Mouse (Mus musculus) urinary bladder, postnatal 4 days (tissue): Measurements from ENCODE around the gene Lats1.

Source experiments
- DNase-seq, 2 experiments: peaks; one replicate each; pipeline ENCODE4 v3.0.0; 2021 to 2022; ENCODE audit warnings: low spot score in 2 of 2

Lats1 gene

DNA sequence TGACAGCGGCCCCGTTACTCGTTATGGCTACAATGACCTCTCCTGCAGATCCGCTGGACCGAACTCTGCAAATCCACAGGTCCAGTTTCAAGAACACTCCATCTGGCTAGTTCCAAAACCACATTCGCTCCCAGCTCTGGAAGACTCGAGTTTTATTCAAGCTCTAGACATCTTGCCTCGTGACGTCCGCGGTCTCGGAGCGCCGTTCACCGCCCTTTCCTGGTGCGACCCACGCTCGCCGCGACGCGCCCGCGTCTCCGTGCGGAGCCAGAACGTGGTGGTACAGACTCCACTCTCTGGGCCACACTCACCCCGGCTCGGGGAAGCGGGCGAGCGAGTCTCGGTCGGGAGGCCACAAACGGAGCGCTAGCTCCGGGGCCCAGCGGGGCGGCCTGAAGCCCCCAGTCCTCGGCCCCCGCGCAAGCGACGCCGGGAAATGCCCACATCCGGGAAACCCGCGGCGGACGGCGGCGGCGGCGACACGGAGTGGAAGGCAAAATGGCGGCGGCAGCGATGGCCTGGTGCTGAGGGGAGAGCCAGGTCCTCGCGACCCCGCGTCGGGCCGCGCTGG lies at the start of gene Lats1, which contains the start of gene Pcmt1:
TSS of gene Lats1 (plus strand) at position 484 of the 571 bp plus-strand sequence.
TSS of gene Pcmt1 (minus strand) at position 406 of the 571 bp plus-strand sequence.
- DNase-seq = peak; percentile 80 to 90

DNA sequence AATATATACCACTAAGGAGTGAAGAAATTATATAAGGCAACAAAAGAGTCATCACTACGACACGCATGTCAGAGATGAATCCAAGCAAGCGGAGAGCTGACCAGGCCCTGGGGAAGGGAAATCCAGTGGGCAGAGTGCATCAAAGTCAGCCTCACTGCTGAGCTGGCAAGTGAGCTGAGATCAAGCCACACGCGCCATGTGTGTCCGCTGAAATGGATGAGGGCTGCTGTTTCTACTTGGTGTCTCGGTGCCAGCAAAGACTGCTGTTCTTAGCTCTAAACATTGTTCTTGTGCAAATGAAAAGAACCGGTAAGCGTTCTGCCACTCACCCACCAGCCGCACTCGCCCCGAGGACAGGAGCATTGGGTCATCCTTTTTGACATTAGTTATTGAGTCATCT lies 40.6 kb upstream of the Lats1 start:
- no peak for DNase-seq

DNA sequence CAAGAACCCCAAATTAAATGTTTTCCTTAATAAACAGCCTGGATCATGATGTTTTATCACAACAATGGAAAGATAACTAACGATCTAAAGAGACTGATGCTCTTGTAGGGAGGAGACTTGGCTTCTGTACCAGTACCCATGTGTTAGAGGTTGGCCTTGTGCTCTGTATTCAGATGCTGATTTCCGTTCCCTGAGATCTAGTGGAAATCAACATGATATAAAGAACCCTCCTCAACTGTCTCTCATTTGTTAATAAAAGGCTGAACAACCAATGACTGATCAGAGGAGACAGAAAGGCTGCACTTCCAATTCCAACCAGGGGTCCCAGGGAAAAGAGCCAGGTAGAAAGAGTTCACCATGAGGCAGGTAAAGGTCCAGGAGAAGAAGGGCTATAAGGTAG lies 35.1 kb upstream of the Lats1 start:
- DNase-seq = no peak

DNA sequence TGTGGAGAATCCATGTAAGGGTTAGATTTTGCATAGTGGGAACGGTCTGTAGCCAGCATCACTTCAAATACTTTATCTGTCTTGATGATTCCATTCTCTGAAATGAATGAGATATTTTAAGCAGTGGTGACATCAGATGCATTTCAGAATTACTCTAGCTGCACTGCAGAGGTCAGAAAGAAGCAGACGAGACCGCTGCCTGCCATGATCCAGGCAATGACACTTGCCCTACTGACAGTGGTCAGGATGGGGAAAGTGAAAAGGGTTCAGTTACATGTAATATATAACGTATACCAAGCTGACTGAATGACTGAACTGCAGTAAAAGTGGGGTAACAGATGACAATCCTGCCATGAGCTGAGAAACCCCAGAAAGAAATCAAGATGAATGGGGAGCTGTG lies 32.0 kb upstream of the Lats1 start:
- no peak for DNase-seq

DNA sequence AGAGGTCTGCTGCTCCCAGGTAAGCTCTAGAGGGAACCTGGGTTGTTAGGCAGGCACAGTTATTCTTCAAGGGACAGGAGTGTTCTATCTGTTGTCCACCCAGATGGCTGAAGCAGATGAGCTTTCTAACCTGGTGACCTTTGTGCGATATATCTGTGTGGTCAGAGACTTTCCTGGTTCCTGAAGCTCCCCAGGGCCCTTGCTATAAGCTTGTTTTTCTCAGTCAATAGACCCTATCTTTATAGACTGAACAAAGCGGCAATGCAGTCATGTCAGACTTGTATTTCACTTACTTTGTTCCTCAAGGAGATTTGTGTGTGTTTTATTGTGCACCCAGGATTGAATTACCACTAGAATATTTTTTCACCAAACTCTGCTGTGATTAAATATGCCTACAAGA lies 30.0 kb upstream of the Lats1 start:
- no peak for DNase-seq

DNA sequence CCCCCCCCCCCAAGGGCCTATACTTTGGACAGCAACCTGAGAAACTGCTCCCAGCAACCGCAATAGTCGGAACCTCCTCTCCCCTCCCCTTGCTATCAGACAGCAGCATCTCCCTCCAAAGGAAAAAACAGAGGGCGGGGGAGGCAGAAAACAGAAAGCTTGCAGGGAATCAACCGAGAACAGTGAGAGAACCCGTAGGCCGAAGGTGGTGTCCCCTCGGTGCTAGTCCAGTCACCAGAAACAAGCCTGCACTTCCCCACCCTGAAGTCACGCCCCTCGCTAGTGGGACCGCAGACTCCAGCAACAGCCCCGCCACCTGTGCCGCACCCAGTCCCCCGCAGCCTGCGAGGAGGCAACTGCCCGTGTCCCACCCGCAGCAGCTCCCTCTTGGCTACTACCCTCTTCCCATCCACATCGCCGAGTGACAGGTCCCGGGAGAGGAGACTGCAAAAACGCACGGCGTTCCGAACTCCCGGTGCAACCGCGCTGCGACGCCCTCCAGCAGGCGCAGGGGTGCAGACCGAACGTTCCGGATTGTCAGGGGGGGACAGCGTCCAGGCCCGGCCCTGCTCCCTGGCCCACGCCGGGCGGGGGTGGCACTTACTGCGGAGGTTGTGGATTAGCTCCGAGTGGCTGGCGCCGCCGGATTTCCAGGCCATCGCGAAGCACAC lies 18.4 kb upstream of the Lats1 start:
- no peak for DNase-seq

DNA sequence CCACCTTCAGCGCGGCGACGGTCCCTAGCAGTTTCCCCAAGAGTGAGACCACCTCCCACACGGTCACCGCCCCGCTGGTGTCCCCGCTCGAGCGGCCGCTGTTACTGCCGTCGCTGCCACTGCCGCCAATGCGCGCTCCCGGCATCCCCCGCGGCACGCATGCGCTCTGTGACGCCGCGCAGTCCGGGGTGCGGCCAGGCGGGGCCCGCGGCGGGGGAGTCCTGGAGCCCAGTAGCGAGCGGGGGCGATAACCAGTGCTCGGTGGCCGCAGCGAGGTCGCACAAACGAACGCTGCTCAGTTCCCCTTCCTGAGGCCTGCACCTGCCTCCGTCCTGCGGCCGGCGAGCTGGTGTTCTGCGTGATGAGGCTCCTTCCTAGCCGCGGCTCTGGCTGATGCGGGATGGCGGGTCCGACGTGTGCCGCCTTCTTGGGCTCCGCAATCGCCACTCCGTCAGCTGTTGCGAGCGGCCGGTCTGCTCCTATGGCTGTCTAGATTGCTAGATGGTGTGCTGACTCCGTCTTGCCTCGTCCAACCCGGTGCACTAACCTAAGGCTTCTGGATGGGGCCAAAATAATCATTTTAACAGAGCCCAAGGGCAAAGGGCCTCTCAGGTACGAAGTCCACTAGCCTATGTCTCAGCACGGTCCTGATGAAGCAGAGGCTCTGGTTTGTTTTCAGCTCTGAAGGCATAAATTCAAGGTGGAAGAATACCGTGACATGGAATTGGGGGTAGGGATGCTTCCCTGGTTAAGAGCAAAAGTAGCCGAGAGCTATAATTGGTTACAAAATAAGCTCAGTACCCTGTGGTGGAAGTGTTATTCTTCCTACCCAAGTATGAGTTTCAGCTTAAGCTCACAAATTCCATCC lies 17.6 kb upstream of the Lats1 start:
- DNase-seq = peak; percentile 90 to 91

DNA sequence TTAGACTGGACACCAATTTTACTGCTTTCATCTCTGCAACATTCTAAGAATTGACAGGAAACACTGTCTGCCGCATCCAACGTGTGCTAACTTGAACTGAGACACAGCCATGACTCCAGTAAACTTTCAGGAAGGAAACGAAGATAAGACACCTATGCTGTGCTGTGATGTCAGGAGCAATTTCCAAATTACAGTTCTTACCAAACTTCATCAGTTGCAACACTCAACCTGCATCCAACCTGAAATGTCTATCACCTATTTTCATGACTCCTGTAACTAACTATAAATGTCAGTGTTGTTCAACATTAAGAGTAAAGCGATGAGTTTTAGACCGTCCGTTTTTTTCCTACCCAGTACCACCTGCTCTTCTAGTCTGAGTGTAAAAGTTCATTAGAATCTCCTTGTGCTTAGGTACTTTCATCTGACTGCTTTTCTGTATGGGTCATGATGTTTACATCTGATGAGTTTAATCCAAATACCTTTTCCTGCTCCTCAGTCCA lies 16.9 kb upstream of the Lats1 start:
- DNase-seq = no peak

DNA sequence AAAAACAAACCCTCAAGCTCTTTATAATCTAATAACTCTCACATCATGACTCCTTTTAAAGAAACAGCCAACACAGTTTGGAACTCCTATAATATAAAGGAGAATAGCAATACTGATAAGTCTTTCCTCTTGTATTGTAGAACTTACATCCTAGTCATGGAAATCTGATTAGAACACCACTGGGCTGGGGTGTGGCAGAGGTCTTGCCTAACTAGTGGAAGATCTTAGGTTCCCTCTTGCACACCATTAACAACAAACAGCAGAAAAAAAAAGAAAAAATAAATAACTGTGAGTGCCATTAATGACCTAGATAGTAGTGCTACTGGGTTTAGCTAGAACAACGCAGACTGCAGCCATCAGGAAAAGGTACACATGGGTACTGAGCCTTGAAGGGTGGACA lies 16.1 kb upstream of the Lats1 start:
- DNase-seq = no peak

DNA sequence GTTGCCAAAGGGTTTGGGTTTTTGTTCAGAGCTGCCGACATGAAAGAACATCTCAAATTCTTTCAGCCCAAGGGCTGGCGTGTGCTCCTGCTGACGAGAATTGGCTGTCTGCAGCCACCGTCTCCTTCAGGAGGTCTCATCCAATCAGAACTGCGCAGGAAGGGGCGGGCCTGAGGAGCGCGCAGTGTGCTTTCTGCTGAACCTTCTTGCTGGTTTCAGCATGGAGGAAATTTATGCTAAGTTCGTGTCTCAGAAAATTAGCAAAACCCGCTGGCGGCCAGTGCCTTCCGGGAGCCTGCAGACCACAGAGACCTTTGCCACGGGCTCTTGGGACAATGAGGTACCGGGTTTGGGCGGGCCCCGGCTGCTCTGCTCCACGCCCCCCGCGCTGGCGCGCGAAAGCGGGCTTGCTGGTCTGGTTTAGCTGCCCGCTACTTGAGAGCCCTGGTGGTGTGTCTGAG lies 13.6 kb upstream of the Lats1 start, which contains the start of gene Nup43:
TSS of gene Nup43 (plus strand) at position 162 of the 461 bp plus-strand sequence.
- DNase-seq = peak; percentile 83 to 90

DNA sequence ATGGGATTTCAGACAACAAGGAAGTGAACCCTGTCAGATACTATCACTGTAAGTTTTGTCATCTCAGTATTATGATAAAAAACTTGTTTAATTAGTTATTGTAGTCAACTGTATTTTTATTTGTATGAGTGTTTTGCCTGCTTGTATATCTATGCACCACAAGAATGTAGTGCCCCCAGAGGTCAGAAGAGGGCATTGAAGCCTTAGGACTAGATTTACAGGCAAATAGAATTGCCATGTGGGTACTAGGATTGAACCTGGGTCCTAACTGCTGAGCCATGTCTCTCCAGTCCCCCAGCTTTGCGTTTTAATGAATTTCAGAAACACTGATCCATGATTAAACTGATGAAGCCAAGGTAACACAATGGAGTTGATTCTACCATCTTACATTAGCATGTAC lies 7.3 kb upstream of the Lats1 start:
- no peak for DNase-seq

DNA sequence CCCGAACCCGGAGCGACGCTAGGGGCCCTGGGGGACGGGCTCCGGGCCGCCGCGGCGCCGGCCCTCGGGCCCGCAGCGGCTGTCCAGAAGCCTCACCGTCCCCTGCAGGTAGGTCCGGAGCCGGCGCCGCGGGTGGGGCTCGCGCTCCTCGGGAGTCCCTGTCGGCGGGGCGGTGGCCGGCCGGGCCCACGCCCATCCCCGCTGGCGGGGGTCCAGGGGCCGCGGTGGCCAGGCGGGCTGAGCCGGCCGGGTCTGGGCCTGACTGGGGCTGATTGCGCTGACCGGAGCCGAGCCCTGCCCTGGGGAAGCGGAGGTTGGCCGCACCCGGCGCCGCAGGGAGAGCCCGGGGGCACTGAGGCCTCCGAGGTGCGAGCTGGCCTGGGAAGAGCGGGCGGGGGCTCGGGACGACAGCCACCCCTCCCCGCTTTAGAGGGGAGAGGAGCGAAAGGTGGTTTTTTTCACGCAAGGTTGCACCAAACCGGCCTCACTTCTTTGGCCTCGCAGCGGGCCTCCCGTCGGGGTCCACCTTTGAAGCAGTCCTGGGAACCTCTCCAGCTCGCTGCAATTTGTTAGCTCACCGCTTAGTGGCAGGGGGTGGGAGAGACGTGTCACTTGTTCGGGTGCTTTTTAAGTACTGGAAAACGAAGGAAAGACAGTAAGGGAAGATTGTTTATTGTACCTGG lies 470 bp downstream of the Lats1 start:
- DNase-seq = peak; percentile 80

DNA sequence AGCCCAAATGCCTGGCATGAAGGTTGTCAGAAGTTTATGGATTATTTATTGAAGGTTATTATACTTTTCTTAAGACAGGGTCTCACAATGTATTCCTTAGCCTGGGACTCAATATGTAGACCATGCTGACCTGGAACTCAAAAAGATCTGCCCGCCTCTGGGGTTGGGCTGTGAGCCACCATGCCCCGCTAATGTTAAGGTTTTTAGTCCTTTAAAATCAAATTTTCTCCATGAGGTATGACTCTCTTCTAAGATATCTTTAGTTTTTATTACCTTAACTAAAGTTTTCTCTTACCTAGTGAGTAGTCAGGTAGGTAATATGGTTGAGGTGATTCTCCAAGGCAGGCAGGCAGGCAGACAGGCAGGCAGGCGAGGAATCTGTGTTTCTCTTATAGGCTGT lies 1.2 kb downstream of the Lats1 start:
- no peak for DNase-seq

DNA sequence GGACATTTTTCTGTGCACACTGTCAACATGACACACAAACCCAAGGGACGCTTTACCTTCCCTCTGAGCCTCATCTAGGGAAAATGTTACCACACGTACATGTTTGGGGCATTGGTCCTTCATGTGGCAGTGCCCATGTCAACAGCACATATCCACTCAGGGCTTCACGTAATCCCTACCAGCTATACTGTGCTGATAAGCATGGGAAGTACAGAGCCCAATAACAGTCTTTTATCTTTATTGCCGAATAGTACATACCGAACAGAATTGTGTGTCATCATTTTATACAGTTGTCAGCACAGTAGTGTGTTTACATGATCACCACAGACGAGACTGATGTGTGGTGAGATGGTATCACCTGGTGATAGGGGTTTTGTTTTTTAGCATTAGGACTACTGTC lies 5.9 kb downstream of the Lats1 start:
- no peak for DNase-seq

DNA sequence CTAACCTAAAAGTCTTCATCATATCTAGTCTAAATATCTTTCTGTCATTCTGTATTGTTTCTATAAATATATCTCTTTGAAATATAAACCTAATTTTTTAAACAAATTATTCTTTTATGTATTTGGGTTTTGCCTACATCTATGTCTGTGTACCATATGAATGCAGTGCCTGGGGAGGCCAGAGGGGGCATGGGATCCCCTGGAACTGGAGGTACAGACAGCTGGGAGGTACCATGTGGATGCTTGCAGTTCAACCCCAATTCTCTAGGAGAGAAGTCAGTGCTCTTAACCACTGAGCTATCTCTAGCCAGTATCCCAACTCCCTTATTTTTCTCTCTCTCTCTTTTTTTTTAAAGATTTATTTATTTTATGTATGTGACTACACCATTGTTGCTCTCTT lies 14.3 kb downstream of the Lats1 start:
- DNase-seq = no peak

DNA sequence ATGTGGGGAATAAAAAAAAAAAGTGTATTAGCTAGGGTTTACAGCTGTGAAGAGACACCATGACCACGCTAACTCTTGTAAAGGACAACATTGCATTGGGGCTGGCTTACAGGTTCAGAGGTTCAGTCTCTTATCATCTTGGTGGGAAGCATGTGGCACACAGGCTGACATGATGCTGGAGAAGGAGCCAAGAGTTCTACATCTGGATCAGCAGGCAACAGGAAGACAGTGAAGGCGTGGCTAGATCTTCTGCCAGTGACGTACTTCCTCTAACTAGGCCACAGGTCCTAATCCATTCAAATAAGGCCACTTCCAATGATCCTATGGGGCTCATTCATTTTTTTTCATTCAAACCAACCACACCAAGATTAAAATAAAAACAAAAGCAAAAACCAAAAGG lies 19.1 kb downstream of the Lats1 start:
- no peak for DNase-seq

DNA sequence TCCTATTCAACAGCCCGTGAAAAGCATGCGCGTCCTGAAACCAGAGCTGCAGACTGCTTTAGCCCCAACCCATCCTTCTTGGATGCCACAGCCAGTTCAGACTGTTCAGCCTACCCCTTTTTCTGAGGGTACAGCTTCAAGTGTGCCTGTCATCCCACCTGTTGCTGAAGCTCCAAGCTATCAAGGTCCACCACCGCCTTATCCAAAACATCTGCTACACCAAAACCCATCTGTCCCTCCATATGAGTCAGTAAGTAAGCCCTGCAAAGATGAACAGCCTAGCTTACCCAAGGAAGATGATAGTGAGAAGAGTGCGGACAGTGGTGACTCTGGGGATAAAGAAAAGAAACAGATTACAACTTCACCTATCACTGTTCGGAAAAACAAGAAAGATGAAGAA lies 21.6 kb downstream of the Lats1 start:
- DNase-seq = no peak

DNA sequence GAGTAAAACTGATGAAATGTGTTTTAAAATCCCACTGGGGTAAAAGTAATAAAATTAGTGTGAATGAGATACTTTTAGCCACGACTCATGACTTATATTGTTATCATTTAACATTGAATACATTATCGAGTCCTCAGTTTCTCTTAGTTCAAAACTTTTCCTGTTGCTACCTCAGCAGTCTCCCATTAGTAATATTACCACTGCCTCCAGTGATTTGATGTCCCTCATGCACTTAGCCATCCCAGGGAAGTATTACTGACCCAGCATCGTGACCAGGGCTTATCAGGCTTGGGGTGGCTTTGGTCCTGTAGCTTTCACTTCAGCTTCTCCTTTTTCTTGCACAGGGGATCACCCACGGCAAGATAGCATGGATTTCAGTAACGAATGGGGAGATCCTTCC lies 29.1 kb downstream of the Lats1 start:
- no peak for DNase-seq

DNA sequence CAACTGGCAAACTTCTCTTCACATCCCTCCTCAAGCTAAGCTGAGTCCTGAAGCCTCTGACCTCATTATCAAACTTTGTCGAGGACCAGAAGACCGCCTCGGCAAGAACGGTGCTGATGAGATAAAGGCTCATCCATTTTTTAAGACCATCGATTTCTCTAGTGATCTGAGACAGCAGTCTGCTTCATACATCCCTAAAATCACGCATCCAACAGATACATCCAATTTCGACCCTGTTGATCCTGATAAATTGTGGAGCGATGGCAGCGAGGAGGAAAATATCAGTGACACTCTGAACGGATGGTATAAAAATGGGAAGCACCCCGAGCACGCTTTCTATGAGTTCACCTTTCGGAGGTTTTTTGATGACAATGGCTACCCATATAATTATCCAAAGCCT lies 31.5 kb downstream of the Lats1 start:
- DNase-seq = no peak

DNA sequence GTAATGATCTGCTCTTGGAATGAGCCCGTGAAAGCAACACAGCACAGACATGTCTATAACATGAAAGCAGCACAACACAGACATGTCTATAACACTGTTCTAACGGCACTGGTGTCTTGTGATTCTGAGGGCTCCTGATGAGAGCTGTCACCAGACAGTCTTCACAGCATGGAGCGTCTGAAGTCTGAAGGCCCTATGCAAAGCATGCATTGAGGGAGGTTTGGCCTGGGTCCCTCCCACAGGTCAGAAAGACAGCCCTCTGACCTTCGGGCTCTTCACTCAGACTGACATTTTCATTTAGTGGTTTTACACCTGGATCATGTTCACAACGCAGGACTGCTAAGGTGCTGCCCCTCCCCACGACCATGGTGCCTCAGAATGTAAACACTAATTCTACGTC lies 34.0 kb downstream of the Lats1 start:
- DNase-seq = no peak

DNA sequence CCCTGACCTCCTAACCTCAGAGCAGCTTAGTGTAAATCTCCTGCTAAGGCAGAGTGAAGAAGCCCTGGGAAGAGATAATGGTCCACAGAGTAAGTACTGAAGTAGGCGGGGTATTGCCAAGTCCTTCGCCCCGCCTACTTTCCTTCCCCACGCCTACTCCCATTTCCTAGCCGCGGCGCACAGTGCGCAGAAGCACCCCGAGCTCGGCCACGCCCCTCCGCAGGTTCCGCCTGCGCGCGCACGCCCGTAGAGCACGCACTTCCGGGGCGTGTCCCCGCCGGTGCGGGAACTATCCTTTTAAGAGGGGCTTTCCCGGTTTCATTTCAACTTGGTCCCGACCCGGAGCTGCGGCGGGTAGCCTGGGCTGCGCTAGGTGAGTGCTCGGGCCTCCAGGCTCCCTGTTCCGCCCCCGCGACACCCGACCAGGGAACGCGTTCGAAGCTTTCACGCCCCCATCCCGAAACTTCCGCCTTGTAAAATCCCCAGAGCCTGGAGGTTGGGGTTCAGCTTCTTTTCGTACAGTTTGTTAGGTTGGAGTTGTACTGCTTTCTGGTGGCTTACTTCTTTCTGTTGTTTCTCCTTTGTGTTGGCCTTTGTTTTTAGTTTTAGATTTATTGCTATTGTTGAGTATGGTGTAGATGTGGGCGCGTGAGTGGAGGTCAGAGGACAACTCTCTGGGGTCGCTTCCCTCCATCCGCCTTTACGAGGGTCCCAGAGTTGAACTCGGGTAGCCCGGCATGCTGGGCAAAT lies 44.9 kb downstream of the Lats1 start, which contains the start of gene Katna1:
TSS of gene Katna1 (plus strand) at position 250 of the 750 bp plus-strand sequence.
- peak; percentile 89 to 96 for DNase-seq
